Mouse (Mus musculus): ENCODE measurements around the gene Smoc1. TPM values are rescaled to one million over a fixed set of nuclear protein-coding genes. Genes with fewer than 3 reads are reported as not detected.

The Smoc1 gene
- total RNA-seq, 1 experiment from 2014 or later, result 152 TPM

- DNase-seq, result no peak
Observed at GRCm38 (mm10) chr12:81168031-81168430, 141.4 kb downstream of the Smoc1 start.

- DNase-seq, result no peak
Observed at GRCm38 (mm10) chr12:81168494-81168893, 141.9 kb downstream of the Smoc1 start.

GRCm38 (mm10) chr12:81170076-81170475 lies 143.5 kb downstream of the Smoc1 start:
- DNase-seq, result no peak

- no peak for DNase-seq
Observed at GRCm38 (mm10) chr12:81173011-81173410, 146.4 kb downstream of the Smoc1 start.

GRCm38 (mm10) chr12:81173893-81174292 lies 147.3 kb downstream of the Smoc1 start:
- peak; percentile 55 for DNase-seq

GRCm38 (mm10) chr12:81175252-81175651 lies 148.6 kb downstream of the Smoc1 start:
- no peak for DNase-seq

- DNase-seq, result peak; percentile 76
Observed at GRCm38 (mm10) chr12:81182073-81182472, 155.5 kb downstream of the Smoc1 start.

GRCm38 (mm10) chr12:81184967-81185366 lies 158.4 kb downstream of the Smoc1 start:
- DNase-seq, result no peak

- DNase-seq, result no peak
Observed at GRCm38 (mm10) chr12:81186081-81186480, 159.5 kb downstream of the Smoc1 start.

GRCm38 (mm10) chr12:81186668-81187067 lies 160.1 kb downstream of the Smoc1 start:
- DNase-seq, result no peak

GRCm38 (mm10) chr12:81188423-81188822 lies 161.8 kb downstream of the Smoc1 start:
- DNase-seq, result no peak

GRCm38 (mm10) chr12:81188996-81189395 lies 162.4 kb downstream of the Smoc1 start:
- no peak for DNase-seq

- no peak for DNase-seq
Observed at GRCm38 (mm10) chr12:81189636-81190035, 163.0 kb downstream of the Smoc1 start.

GRCm38 (mm10) chr12:81193968-81194367 lies 167.4 kb downstream of the Smoc1 start:
- no peak for DNase-seq

- no peak for DNase-seq
Observed at GRCm38 (mm10) chr12:81197468-81198075, 171.0 kb downstream of the Smoc1 start.

GRCm38 (mm10) chr12:81199280-81199955 lies 172.8 kb downstream of the Smoc1 start:
- DNase-seq, result peak; percentile 78

- no peak for DNase-seq
Observed at GRCm38 (mm10) chr12:81203226-81203625, 176.6 kb downstream of the Smoc1 start.

- peak; percentile 69 for DNase-seq
Observed at GRCm38 (mm10) chr12:81205619-81206560, 179.3 kb downstream of the Smoc1 start.

GRCm38 (mm10) chr12:81208559-81208958 lies 182.0 kb downstream of the Smoc1 start:
- no peak for DNase-seq

- DNase-seq, result no peak
Observed at GRCm38 (mm10) chr12:81219339-81219738, 192.7 kb downstream of the Smoc1 start.

GRCm38 (mm10) chr12:81223276-81223675 lies 196.7 kb downstream of the Smoc1 start:
- no peak for DNase-seq

GRCm38 (mm10) chr12:81224843-81225242 lies 198.2 kb downstream of the Smoc1 start:
- no peak for DNase-seq

All from adrenal gland, postnatal 25 days (tissue).